Mouse (Mus musculus) spleen, adult 2 months (tissue): ENCODE data around the gene Kcnt2.

Source experiments
- CTCF ChIP-seq: fragments of 200-500 bp; IDR thresholded peaks from 2 replicates; pipeline ENCODE4 v1.5.1; 2011; ENCODE audit warnings: mild to moderate bottlenecking, inconsistent platforms; ENCODE audit not compliant: insufficient read depth, insufficient read length, insufficient replicate concordance; ENCODE audit errors: extremely low read depth
- POLR2A ChIP-seq: fragments of 200-500 bp; IDR thresholded peaks from 2 replicates; pipeline ENCODE4 v1.6.1; 2011; ENCODE audit warnings: low read depth, low read length, inconsistent platforms

DNA sequence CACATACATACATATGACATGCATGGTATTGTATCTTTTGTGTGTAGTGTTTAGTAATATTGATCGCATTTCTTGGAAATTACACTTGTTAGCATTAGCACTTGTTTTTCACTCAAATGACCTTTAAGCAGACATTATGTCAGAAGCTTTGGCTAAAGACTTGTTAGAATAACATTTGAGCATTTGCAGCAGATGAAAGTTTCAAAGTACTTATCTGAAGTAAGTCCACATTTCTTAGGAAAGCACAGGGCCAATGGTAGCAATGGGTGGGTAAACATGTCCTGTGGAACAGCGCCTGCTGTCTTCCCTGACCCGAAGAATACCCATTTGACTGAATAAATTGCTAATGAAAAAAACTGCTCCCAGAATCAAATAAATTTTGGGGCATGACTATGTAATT, 135.1 kb downstream of the Kcnt2 start:
- no peak for TF ChIP-seq CTCF
- TF ChIP-seq POLR2A, result no peak
